Mouse (Mus musculus): Measurements from ENCODE around the gene Alg14.

Gene Alg14

DNA sequence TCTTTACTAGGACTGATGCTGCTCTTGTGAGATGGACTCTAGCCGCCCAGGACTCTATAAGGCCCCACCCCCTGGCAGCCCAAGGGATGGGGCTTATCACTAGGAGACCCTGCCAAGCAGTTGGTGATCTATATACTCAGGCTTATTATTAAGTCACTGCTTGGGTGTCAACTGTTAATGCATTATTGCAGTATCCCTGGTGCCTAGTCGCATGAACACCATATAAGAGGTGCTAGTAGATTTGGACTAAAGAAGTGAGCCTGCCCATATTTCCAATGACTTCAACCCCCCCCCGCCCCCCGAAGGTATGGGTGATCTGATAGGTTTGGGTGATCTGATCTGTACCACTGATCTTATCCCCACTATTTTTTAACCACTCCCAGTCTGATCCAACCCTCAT is 8.6 kb upstream of the Alg14 start, which contains the start of gene Tmem56:
Gene Tmem56, minus strand, starts transcription at position 101 of the 400 bp plus-strand sequence.
- no peak for DNase-seq

DNA sequence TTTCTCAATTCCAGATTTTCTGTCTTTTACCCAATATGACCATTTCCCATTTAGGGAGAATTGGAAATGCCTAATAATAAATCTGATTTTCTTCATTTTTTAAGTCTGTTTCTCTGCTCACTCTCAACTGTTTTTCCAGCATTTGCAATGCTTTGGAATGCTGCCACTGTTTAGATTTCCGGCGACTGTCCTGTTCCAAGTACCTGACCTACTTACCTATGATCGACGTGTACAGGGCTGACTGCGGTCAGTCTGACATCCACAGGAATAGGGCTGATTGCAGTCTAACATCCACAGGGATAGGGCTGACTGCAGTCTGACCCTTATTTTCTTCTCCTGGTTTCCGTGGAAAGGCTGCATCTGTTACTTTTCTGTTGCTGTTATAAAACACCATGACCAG is 6.4 kb upstream of the Alg14 start:
- no peak for DNase-seq

DNA sequence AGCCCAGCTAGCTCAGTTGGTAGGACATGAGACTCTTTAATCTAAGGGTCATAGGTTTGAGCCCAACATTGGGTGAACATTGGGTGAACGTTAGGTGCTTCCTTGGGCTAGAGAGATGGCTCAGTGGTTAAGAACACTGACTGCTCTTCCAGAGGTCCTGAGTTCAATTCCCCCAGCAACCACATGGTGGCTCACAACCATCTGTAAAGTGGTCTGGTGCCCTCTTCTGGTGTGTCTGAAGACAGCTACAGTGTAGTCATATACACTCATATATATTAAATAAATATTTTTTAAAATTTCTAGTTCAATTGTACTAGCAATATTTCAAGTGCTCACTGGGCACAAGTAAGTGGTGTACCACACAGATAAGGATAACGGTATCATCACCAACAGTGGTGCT is 4.4 kb upstream of the Alg14 start:
- DNase-seq: no peak

GRCm38 (mm10) chr3:121290681-121291080 is 892 bp upstream of the Alg14 start:
- DNase-seq: no peak

GRCm38 (mm10) chr3:121291225-121291559 is 381 bp upstream of the Alg14 start:
- no peak for DNase-seq

GRCm38 (mm10) chr3:121294200-121294599 is 2.6 kb downstream of the Alg14 start:
- DNase-seq: no peak

GRCm38 (mm10) chr3:121306641-121307040 is 15.1 kb downstream of the Alg14 start:
- DNase-seq: peak; percentile 31

DNA sequence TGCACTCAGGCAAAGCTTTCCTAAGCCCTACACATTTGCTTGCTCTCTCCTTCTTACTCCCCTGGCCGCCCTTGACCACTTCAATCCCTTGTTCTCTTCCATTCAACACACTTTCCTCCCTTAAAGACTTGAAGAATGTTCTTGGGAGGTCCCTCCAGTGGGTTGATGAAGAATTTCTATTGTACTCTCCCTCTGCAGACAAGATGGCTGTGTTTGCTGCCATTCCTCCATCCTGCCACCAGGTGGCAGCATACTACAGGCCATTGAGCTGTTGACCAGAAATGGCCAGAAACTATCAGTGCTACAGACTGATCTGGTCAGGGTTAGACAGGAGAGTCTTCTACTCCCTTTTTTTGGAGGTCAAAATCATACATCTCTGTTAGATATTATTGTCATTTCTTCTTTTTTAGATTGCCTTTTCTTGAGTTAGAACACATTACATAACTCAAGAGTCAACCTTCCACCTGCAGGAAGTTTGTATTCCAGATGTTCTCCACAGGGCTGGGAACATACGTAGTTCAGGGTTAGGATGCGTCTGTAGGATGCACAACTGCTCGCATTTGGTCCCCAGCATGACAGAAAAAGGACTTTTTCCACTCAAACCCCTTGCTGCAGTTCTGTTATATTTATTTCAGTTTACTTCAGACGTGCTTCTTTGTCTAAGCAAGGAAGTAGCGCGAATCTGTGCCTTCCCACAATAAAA is 16.1 kb downstream of the Alg14 start:
- peak; percentile 86 for DNase-seq

- no peak for DNase-seq
These were observed 17.4 kb downstream of the Alg14 start for GRCm38 (mm10) chr3:121308935-121309334.

DNA sequence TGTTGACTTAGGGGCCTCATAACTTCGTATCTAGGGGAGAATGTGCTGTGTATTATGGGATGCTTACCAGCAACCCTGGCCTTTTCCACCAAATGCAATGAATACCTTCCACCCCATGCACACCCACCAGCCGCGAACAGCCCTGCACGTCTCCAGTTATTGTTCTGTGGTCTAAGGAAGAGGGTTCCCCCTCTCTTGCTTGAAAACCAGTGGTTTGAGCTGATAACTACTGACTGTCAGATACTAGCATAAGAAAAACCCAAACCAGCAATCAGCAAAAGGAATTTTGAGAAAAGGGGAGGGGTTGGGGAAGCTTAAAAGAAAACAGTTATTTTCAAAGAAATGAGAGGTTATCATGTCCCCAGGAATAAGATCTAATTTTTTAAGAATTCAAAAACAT is 17.9 kb downstream of the Alg14 start:
- no peak for DNase-seq

- peak; percentile 61 for DNase-seq
These were observed 18.5 kb downstream of the Alg14 start for GRCm38 (mm10) chr3:121309896-121310714.

- no peak for DNase-seq
These were observed 20.9 kb downstream of the Alg14 start for GRCm38 (mm10) chr3:121312426-121312825.

DNA sequence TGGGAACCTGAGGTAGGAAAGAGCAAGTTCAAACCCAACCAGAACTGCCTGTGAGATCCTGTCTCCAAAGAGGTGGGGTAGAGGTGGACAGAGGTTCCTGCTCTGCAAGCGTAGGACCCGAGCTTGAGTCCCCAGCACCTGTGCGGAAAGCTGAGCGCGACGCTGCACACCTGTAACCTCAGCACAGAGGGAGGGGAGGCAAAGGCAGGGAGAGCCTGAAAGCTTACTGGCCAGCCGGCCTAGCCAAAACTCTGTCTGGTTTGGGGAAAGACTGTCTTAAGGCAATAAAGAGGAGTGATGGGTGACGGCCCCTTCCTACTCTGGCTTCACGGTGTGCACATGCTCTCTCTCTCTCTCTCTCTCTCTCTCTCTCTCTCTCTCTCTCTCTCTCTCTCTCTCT is 21.4 kb downstream of the Alg14 start:
- DNase-seq: no peak

DNA sequence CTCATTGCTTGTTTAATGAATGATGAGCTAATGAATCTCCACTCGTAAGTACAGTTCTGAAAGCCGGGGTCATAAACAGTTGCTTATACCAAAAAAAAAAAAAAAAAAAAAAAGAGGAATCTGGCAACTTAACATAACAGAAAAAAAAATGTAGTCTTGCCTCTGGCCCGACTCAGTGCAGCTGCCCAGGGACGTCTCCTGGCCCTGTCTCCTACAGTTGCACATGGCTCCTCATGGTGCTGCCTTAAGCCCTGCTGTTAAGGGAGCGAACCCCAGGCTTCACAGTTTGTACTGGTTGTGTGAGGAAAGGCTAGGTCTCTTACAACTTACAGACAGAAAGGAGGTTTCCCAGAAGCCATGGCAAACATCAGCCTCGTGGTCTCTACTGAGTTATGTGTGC is 22.6 kb downstream of the Alg14 start:
- DNase-seq: no peak

DNA sequence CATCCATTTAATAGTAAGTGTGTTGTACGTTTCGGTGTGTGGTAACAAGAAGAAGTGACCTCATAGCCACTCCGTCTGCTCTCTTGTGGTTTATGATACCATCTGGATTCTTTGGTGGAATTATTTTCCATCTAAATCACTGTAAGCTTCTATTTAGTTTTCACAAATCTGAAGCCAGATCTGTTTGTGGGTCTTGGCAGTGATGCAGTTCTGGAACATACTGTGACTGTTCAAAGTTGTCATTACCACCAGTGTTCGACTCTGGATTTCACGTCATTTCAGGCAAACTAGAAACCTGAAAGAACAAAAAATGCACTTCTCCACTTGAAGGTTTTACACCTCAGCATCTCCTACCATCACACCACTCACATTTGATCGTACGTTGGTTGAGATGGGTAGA is 23.9 kb downstream of the Alg14 start:
- no peak for DNase-seq

DNA sequence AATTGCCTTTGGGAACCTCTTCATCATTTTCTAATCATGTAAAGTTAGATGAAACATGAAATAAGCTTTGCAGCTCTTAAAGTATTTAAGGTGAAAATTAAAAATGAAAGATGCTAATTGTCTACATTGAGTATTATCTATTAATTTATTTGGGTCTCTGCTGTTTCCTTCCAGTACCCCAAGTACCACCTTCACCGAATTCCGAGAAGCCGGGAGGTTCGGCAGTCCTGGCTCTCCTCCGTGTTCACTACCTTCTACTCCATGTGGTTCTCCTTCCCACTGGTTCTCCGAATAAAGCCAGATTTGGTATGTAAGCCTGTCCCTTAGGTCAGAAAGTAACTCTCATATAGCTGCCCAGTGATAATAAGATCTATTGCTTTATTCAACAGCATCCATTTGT is 28.3 kb downstream of the Alg14 start:
- DNase-seq: no peak

- DNase-seq: no peak
These were observed 29.3 kb downstream of the Alg14 start for GRCm38 (mm10) chr3:121320896-121321295.

GRCm38 (mm10) chr3:121323371-121323770 is 31.8 kb downstream of the Alg14 start:
- no peak for DNase-seq

- no peak for DNase-seq
These were observed 35.8 kb downstream of the Alg14 start for GRCm38 (mm10) chr3:121327406-121327805.

- DNase-seq: no peak
These were observed 38.1 kb downstream of the Alg14 start for GRCm38 (mm10) chr3:121329647-121330046.

DNA sequence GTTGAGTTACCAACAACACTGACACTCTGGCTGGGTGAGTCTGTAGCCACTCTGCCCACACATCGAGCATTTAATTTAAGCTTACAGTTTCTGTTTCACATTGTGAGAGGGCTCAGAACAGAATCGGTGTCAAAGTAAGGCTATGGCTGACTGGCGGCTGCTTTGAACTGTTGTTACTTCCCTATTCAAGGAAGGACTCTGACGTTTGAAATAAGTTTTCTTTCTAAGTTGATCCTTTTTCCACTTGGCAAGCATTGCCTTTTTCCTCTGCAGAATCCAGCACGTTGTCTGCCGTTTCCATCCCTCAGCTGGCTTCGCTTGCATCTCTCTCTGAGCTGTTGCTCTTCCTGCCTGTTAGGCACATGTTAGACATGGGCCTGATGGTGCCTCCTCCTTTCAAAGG is 38.7 kb downstream of the Alg14 start:
- DNase-seq: peak; percentile 42

DNA sequence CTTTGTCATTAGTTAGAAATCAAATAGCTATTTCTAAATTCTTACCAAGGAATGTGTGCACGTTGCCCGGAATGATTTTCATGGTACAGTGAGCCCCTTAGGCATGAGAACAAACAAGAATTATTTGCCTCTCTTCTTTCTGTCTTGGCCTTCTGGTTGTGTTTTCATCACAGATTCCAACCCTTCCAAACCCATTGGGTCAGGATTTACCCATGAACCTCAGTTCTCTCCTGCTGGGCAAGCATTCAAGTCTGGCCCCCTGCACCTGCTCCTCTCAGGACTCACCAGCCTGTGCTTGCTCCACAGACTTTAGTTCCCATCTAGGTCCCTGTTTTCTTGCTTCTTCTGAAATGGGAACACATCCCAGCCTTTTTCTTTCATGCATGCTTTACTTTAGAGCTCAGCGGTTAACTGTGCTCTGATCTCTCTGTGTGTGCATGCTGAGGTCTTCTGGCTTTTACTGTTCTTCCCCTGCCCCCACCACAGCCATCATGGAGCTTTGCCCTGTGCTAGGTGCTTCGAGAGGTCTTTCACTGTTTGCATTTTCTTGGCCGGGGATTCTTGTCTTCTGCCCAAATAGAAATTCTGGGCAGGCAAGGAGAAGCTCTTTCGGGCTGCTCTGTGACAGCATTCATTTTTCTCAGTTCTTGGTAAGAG is 44.8 kb downstream of the Alg14 start:
- no peak for DNase-seq

- DNase-seq: no peak
These were observed 47.1 kb downstream of the Alg14 start for GRCm38 (mm10) chr3:121338687-121339086.

DNA sequence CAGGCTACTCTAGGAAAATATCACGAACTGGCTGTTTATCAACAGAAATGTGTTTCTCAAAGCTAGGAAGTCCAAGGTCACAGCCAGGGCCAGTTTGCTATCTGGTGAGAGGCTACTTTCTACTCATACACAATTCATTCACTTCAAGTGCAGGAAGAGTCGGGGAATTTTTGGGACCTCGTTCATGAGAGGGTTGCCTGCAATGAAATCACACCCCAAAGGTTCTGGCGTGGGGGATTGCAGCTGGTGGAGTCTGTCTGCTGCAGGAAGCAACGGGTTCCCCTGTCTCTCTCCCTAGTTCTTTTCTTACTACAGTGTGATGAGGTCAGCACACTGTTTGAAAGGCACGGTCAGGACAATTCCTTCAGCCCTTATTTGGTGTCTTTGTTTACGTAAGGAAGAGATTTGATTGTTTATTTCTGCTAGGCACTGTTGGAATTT is 48.8 kb downstream of the Alg14 start:
- DNase-seq: peak; percentile 58
